Mouse (Mus musculus): Measurements from ENCODE around the gene Gm49340. TPM values are rescaled to one million over a fixed set of nuclear protein-coding genes. Genes with fewer than 3 reads are reported as not detected.
A peak's percentile ranks its signal among the peaks of the same experiment; 100 is the strongest.
"Not testable (repeated sequence)": the region's sequence is repeated elsewhere in the genome, so short reads cannot be mapped to it uniquely, and the experiment has no call there.

The Gm49340 gene
- polyA plus RNA-seq, 1 experiment from 2014 or later = 0.06 TPM

GRCm38 (mm10) chr11:73289621-73290020 is 39.9 kb upstream of the Gm49340 start:
- H3K4me2 ChIP-seq (ENCODE audit: low read depth, low read length) = no peak overlapping the region
- 64% methylated on average over 1 of the region's 1 CpGs for WGBS (ENCODE audit: insufficient replicate concordance)
- no peak overlapping the region for H3K27ac ChIP-seq (ENCODE audit: low read depth)
- DNase-seq (no peak), ATAC-seq (no peak)
- H3K27me3 ChIP-seq (ENCODE audit: insufficient read depth, low read length) = no peaks in the 10 kb centered on the region
- no peak overlapping the region for H3K9ac ChIP-seq (replicated peaks)
- TF ChIP-seq EP300 (IDR thresholded peaks at IDR 0.05; ENCODE audit: low read depth) (no peak), CTCF (IDR thresholded peaks at IDR 0.05; ENCODE audit: low read depth) (no peak)
- no peak overlapping the region for H3K4me3 ChIP-seq (ENCODE audit: low read depth, low read length)
- H3K4me1 ChIP-seq (ENCODE audit: insufficient read depth) = no peaks in the 10 kb centered on the region
- H3K36me3 ChIP-seq (replicated peaks; ENCODE audit: insufficient read depth, low read length) = no peaks in the 10 kb centered on the region
- no peaks in the 10 kb centered on the region for H3K9me3 ChIP-seq (ENCODE audit: low read length)

GRCm38 (mm10) chr11:73303123-73303522 is 26.4 kb upstream of the Gm49340 start:
- H3K9ac ChIP-seq (replicated peaks) = no peak overlapping the region
- no peaks in the 10 kb centered on the region for H3K4me1 ChIP-seq (ENCODE audit: insufficient read depth)
- no peak overlapping the region for H3K27ac ChIP-seq (ENCODE audit: low read depth)
- ATAC-seq = no peak
- no peak overlapping the region for H3K4me3 ChIP-seq (ENCODE audit: low read depth, low read length)
- DNase-seq = no peak
- H3K4me2 ChIP-seq (ENCODE audit: low read depth, low read length) = no peak overlapping the region
- H3K9me3 ChIP-seq (ENCODE audit: low read length) = no peaks in the 10 kb centered on the region
- no peaks in the 10 kb centered on the region for H3K27me3 ChIP-seq (ENCODE audit: insufficient read depth, low read length)
- no peaks in the 10 kb centered on the region for H3K36me3 ChIP-seq (replicated peaks; ENCODE audit: insufficient read depth, low read length)
- WGBS (ENCODE audit: insufficient replicate concordance) = 65% methylated on average over 2 of the region's 2 CpGs
- TF ChIP-seq CTCF (IDR thresholded peaks at IDR 0.05; ENCODE audit: low read depth) = no peak
- no peak for TF ChIP-seq EP300 (IDR thresholded peaks at IDR 0.05; ENCODE audit: low read depth)

GRCm38 (mm10) chr11:73315961-73316360 is 13.6 kb upstream of the Gm49340 start:
- Histone ChIP-seq H3K4me3 (ENCODE audit: low read depth, low read length) (no peak overlapping the region), H3K27ac (ENCODE audit: low read depth) (no peak overlapping the region), H3K4me1 (ENCODE audit: insufficient read depth) (no peaks in the 10 kb centered on the region), H3K36me3 (replicated peaks; ENCODE audit: insufficient read depth, low read length) (0 out of 2 replicates have a peak, but pooled peaks cover 2% of the 10 kb centered on the region), H3K9me3 (ENCODE audit: low read length) (no peaks in the 10 kb centered on the region), H3K4me2 (ENCODE audit: low read depth, low read length) (no peak overlapping the region), H3K27me3 (ENCODE audit: insufficient read depth, low read length) (no peaks in the 10 kb centered on the region), H3K9ac (replicated peaks) (no peak overlapping the region)
- 52% methylated on average over 3 of the region's 3 CpGs for WGBS (ENCODE audit: insufficient replicate concordance)
- TF ChIP-seq CTCF (IDR thresholded peaks at IDR 0.05; ENCODE audit: low read depth) (no peak), EP300 (IDR thresholded peaks at IDR 0.05; ENCODE audit: low read depth) (no peak)
- no peak for ATAC-seq
- DNase-seq = no peak

GRCm38 (mm10) chr11:73318581-73318980 is 11.0 kb upstream of the Gm49340 start:
- not testable (repeated sequence) for H3K4me3 ChIP-seq (ENCODE audit: low read depth, low read length); H3K9me3 ChIP-seq (ENCODE audit: low read length); H3K4me2 ChIP-seq (ENCODE audit: low read depth, low read length); DNase-seq; H3K27me3 ChIP-seq (ENCODE audit: insufficient read depth, low read length); H3K9ac ChIP-seq (replicated peaks); H3K27ac ChIP-seq (ENCODE audit: low read depth); H3K36me3 ChIP-seq (replicated peaks; ENCODE audit: insufficient read depth, low read length); ATAC-seq; H3K4me1 ChIP-seq (ENCODE audit: insufficient read depth)
- WGBS (ENCODE audit: insufficient replicate concordance) = 65% methylated on average over 2 of the region's 2 CpGs

- H3K36me3 ChIP-seq (replicated peaks; ENCODE audit: insufficient read depth, low read length); H3K4me1 ChIP-seq (ENCODE audit: insufficient read depth); ATAC-seq; H3K27ac ChIP-seq (ENCODE audit: low read depth); H3K9me3 ChIP-seq (ENCODE audit: low read length); H3K4me3 ChIP-seq (ENCODE audit: low read depth, low read length); H3K9ac ChIP-seq (replicated peaks); H3K4me2 ChIP-seq (ENCODE audit: low read depth, low read length); H3K27me3 ChIP-seq (ENCODE audit: insufficient read depth, low read length); DNase-seq: not testable (repeated sequence)
- WGBS (ENCODE audit: insufficient replicate concordance) = 88% methylated on average over 13 of the region's 13 CpGs
These were observed 8.5 kb upstream of the Gm49340 start for GRCm38 (mm10) chr11:73321064-73321463.

GRCm38 (mm10) chr11:73323906-73324830 is 5.4 kb upstream of the Gm49340 start:
- H3K27ac ChIP-seq (ENCODE audit: low read depth) = peak overlapping the region; percentile 82
- peak overlapping the region; percentile 32 for H3K4me3 ChIP-seq (ENCODE audit: low read depth, low read length)
- peak; percentile 24; the same call in 1 of the 2 replicates for ATAC-seq
- WGBS (ENCODE audit: insufficient replicate concordance) = 49% methylated on average over 9 of the region's 9 CpGs
- peak overlapping the region; percentile 63 for H3K4me2 ChIP-seq (ENCODE audit: low read depth, low read length)
- peaks cover 3% of the 10 kb centered on the region; the same call in 1 of the 2 replicates for H3K4me1 ChIP-seq (ENCODE audit: insufficient read depth)
- H3K9ac ChIP-seq (replicated peaks) = peak overlapping the region; percentile 38; the same call in 1 of the 2 replicates
- H3K9me3 ChIP-seq (ENCODE audit: low read length) = no peaks in the 10 kb centered on the region
- H3K36me3 ChIP-seq (replicated peaks; ENCODE audit: insufficient read depth, low read length) = no peaks in the 10 kb centered on the region
- TF ChIP-seq CTCF (IDR thresholded peaks at IDR 0.05; ENCODE audit: low read depth) (no peak), EP300 (IDR thresholded peaks at IDR 0.05; ENCODE audit: low read depth) (no peak)
- no peaks in the 10 kb centered on the region for H3K27me3 ChIP-seq (ENCODE audit: insufficient read depth, low read length)
- DNase-seq = no peak

Measured in liver, postnatal 0 days (tissue).